Mouse (Mus musculus) bone marrow macrophage, adult 2 months (primary cell): ENCODE measurements at regions not wholly inside any gene's neighbourhood (a gene's known extent, or its start where the extent isn't known, plus 50 kb on each side); places are given as distances from the start of the nearest gene placed in this dataset.

ENCODE experiments used
- CTCF ChIP-seq: IDR thresholded peaks from 2 replicates; pipeline ENCODE4 v1.5.1; 2012; ENCODE audit warnings: low read depth, mild to moderate bottlenecking, low read length, moderate library complexity
- POLR2A ChIP-seq: IDR thresholded peaks from 2 replicates; pipeline ENCODE4 v1.6.1; 2012; ENCODE audit warnings: mild to moderate bottlenecking, low read depth, low read length, borderline replicate concordance

GRCm38 (mm10) chr4:55762389-55762788 is 230.1 kb upstream of the Klf4 start:
- no peak for TF ChIP-seq CTCF
- TF ChIP-seq POLR2A, result no peak
